Mouse (Mus musculus): ENCODE results near the gene Cmtm8. TPM values are rescaled to one million over a fixed set of nuclear protein-coding genes. Genes with fewer than 3 reads are reported as not detected.
A peak's percentile ranks its signal among the peaks of the same experiment; 100 is the strongest.

The Cmtm8 gene
- polyA plus RNA-seq, 1 experiment = 8.2 TPM

- Histone ChIP-seq H3K27ac (ENCODE audit: insufficient read depth, low read length) (no peak overlapping the region), H3K9ac (ENCODE audit: low read depth, poor library complexity, severe bottlenecking) (no peak overlapping the region), H3K27me3 (ENCODE audit: control insufficient read depth, insufficient read depth, low read length, poor library complexity, severe bottlenecking) (no peaks in the 10 kb centered on the region), H3K9me3 (replicated peaks; ENCODE audit: control insufficient read depth, insufficient read depth, low read length, poor library complexity, severe bottlenecking) (no peaks in the 10 kb centered on the region), H3K4me3 (ENCODE audit: low read depth, low read length) (no peak overlapping the region), H3K36me3 (ENCODE audit: control insufficient read depth, insufficient read depth, low read length, poor library complexity, severe bottlenecking) (no peaks in the 10 kb centered on the region), H3K4me1 (ENCODE audit: control insufficient read depth, insufficient read depth, low read length) (no peaks in the 10 kb centered on the region)
- TF ChIP-seq EP300 (IDR thresholded peaks at IDR 0.05; ENCODE audit: insufficient read depth, low read depth, low read length) = no peak
- TF ChIP-seq CTCF (IDR thresholded peaks at IDR 0.05; ENCODE audit: low read depth, low read length) = peak; percentile 96
- no peak for TF ChIP-seq POLR2A (IDR thresholded peaks at IDR 0.05; ENCODE audit: insufficient read depth, low read length)
Observed at GRCm38 (mm10) chr9:114797329-114798004, 46.5 kb downstream of the Cmtm8 start.

- H3K9ac ChIP-seq (ENCODE audit: low read depth, poor library complexity, severe bottlenecking) = no peak overlapping the region
- H3K27ac ChIP-seq (ENCODE audit: insufficient read depth, low read length) = no peak overlapping the region
- no peaks in the 10 kb centered on the region for H3K27me3 ChIP-seq (ENCODE audit: control insufficient read depth, insufficient read depth, low read length, poor library complexity, severe bottlenecking)
- no peaks in the 10 kb centered on the region for H3K36me3 ChIP-seq (ENCODE audit: control insufficient read depth, insufficient read depth, low read length, poor library complexity, severe bottlenecking)
- peaks cover 4% of the 10 kb centered on the region for H3K4me1 ChIP-seq (ENCODE audit: control insufficient read depth, insufficient read depth, low read length)
- H3K4me3 ChIP-seq (ENCODE audit: low read depth, low read length) = no peak overlapping the region
- no peaks in the 10 kb centered on the region for H3K9me3 ChIP-seq (replicated peaks; ENCODE audit: control insufficient read depth, insufficient read depth, low read length, poor library complexity, severe bottlenecking)
- TF ChIP-seq EP300 (IDR thresholded peaks at IDR 0.05; ENCODE audit: insufficient read depth, low read depth, low read length) = no peak
- TF ChIP-seq CTCF (IDR thresholded peaks at IDR 0.05; ENCODE audit: low read depth, low read length) = no peak
- TF ChIP-seq POLR2A (IDR thresholded peaks at IDR 0.05; ENCODE audit: insufficient read depth, low read length) = no peak
Observed at GRCm38 (mm10) chr9:114796473-114797050, 47.4 kb downstream of the Cmtm8 start.

GRCm38 (mm10) chr9:114794491-114794890 lies 49.5 kb downstream of the Cmtm8 start:
- H3K9me3 ChIP-seq (replicated peaks; ENCODE audit: control insufficient read depth, insufficient read depth, low read length, poor library complexity, severe bottlenecking) = no peaks in the 10 kb centered on the region
- H3K4me1 ChIP-seq (ENCODE audit: control insufficient read depth, insufficient read depth, low read length) = peaks cover 6% of the 10 kb centered on the region
- TF ChIP-seq CTCF (IDR thresholded peaks at IDR 0.05; ENCODE audit: low read depth, low read length) = no peak
- TF ChIP-seq POLR2A (IDR thresholded peaks at IDR 0.05; ENCODE audit: insufficient read depth, low read length) = no peak
- no peak for TF ChIP-seq EP300 (IDR thresholded peaks at IDR 0.05; ENCODE audit: insufficient read depth, low read depth, low read length)
- no peaks in the 10 kb centered on the region for H3K27me3 ChIP-seq (ENCODE audit: control insufficient read depth, insufficient read depth, low read length, poor library complexity, severe bottlenecking)
- no peak overlapping the region for H3K9ac ChIP-seq (ENCODE audit: low read depth, poor library complexity, severe bottlenecking)
- no peak overlapping the region for H3K27ac ChIP-seq (ENCODE audit: insufficient read depth, low read length)
- H3K4me3 ChIP-seq (ENCODE audit: low read depth, low read length) = no peak overlapping the region
- H3K36me3 ChIP-seq (ENCODE audit: control insufficient read depth, insufficient read depth, low read length, poor library complexity, severe bottlenecking) = no peaks in the 10 kb centered on the region

GRCm38 (mm10) chr9:114793764-114794295 lies 50.1 kb downstream of the Cmtm8 start:
- peaks cover 6% of the 10 kb centered on the region for H3K4me1 ChIP-seq (ENCODE audit: control insufficient read depth, insufficient read depth, low read length)
- H3K9me3 ChIP-seq (replicated peaks; ENCODE audit: control insufficient read depth, insufficient read depth, low read length, poor library complexity, severe bottlenecking) = no peaks in the 10 kb centered on the region
- TF ChIP-seq CTCF (IDR thresholded peaks at IDR 0.05; ENCODE audit: low read depth, low read length) (no peak), POLR2A (IDR thresholded peaks at IDR 0.05; ENCODE audit: insufficient read depth, low read length) (no peak), EP300 (IDR thresholded peaks at IDR 0.05; ENCODE audit: insufficient read depth, low read depth, low read length) (no peak)
- no peaks in the 10 kb centered on the region for H3K27me3 ChIP-seq (ENCODE audit: control insufficient read depth, insufficient read depth, low read length, poor library complexity, severe bottlenecking)
- no peak overlapping the region for H3K9ac ChIP-seq (ENCODE audit: low read depth, poor library complexity, severe bottlenecking)
- H3K36me3 ChIP-seq (ENCODE audit: control insufficient read depth, insufficient read depth, low read length, poor library complexity, severe bottlenecking) = no peaks in the 10 kb centered on the region
- H3K4me3 ChIP-seq (ENCODE audit: low read depth, low read length) = no peak overlapping the region
- no peak overlapping the region for H3K27ac ChIP-seq (ENCODE audit: insufficient read depth, low read length)

GRCm38 (mm10) chr9:114789989-114790388 lies 54.0 kb downstream of the Cmtm8 start:
- H3K9me3 ChIP-seq (replicated peaks; ENCODE audit: control insufficient read depth, insufficient read depth, low read length, poor library complexity, severe bottlenecking) = no peaks in the 10 kb centered on the region
- no peaks in the 10 kb centered on the region for H3K27me3 ChIP-seq (ENCODE audit: control insufficient read depth, insufficient read depth, low read length, poor library complexity, severe bottlenecking)
- no peak overlapping the region for H3K4me3 ChIP-seq (ENCODE audit: low read depth, low read length)
- H3K4me1 ChIP-seq (ENCODE audit: control insufficient read depth, insufficient read depth, low read length) = peaks cover 6% of the 10 kb centered on the region
- H3K36me3 ChIP-seq (ENCODE audit: control insufficient read depth, insufficient read depth, low read length, poor library complexity, severe bottlenecking) = no peaks in the 10 kb centered on the region
- TF ChIP-seq EP300 (IDR thresholded peaks at IDR 0.05; ENCODE audit: insufficient read depth, low read depth, low read length) (no peak), POLR2A (IDR thresholded peaks at IDR 0.05; ENCODE audit: insufficient read depth, low read length) (no peak), CTCF (IDR thresholded peaks at IDR 0.05; ENCODE audit: low read depth, low read length) (no peak)
- H3K27ac ChIP-seq (ENCODE audit: insufficient read depth, low read length) = no peak overlapping the region
- no peak overlapping the region for H3K9ac ChIP-seq (ENCODE audit: low read depth, poor library complexity, severe bottlenecking)

GRCm38 (mm10) chr9:114789557-114789956 lies 54.4 kb downstream of the Cmtm8 start:
- no peaks in the 10 kb centered on the region for H3K27me3 ChIP-seq (ENCODE audit: control insufficient read depth, insufficient read depth, low read length, poor library complexity, severe bottlenecking)
- peaks cover 6% of the 10 kb centered on the region for H3K4me1 ChIP-seq (ENCODE audit: control insufficient read depth, insufficient read depth, low read length)
- no peak overlapping the region for H3K27ac ChIP-seq (ENCODE audit: insufficient read depth, low read length)
- no peak overlapping the region for H3K9ac ChIP-seq (ENCODE audit: low read depth, poor library complexity, severe bottlenecking)
- TF ChIP-seq CTCF (IDR thresholded peaks at IDR 0.05; ENCODE audit: low read depth, low read length) (no peak), EP300 (IDR thresholded peaks at IDR 0.05; ENCODE audit: insufficient read depth, low read depth, low read length) (no peak), POLR2A (IDR thresholded peaks at IDR 0.05; ENCODE audit: insufficient read depth, low read length) (no peak)
- H3K4me3 ChIP-seq (ENCODE audit: low read depth, low read length) = no peak overlapping the region
- H3K9me3 ChIP-seq (replicated peaks; ENCODE audit: control insufficient read depth, insufficient read depth, low read length, poor library complexity, severe bottlenecking) = no peaks in the 10 kb centered on the region
- no peaks in the 10 kb centered on the region for H3K36me3 ChIP-seq (ENCODE audit: control insufficient read depth, insufficient read depth, low read length, poor library complexity, severe bottlenecking)
